Mouse (Mus musculus): ENCODE measurements around the gene Ttll3. TPM values are rescaled to one million over a fixed set of nuclear protein-coding genes. Genes with fewer than 3 reads are reported as not detected.

The Ttll3 gene
- total and polyA plus RNA-seq, 3 experiments = 5.7 to 11.2 TPM; not detected in 1

DNA sequence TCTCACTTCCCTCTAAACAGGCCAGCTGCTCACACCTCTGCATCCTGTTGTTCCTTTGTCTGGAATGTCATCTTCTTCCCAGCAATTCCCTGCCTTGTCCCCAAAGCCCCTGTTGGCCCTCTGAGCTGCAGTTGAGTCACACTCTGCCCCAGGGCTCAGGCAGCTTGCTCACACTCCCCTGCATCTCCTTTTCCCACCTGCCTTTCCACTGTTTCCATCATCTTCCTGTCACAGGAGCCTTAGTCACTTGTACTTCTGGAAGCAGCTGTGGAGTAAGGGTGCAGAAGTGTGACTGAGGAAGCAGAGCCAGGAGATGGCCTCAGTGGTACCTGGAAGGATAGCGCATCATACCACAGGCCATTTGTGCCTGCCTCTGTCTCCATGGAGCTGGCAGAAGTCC lies 26.8 kb upstream of the Ttll3 start:
- H3K4me3 ChIP-seq (ENCODE audit: control insufficient read depth in 1 of 2, insufficient read depth in 1 of 2, low read depth in 2 of 2, low read length in 2 of 2) = no peak overlapping the region
- no peak for TF ChIP-seq ZC3H11A (IDR thresholded peaks at IDR 0.05; ENCODE audit: low read depth, low read length)
- TF ChIP-seq CTCF (IDR thresholded peaks at IDR 0.05 in 2 of 3, conservative IDR thresholded peaks at IDR 0.05 in 1 of 3; ENCODE audit: control insufficient read depth in 1 of 3, insufficient read depth in 1 of 3, low read depth in 2 of 3, low read length in 3 of 3, poor library complexity in 1 of 3, severe bottlenecking in 1 of 3) = no peak
- no peak for TF ChIP-seq ZMIZ1 (IDR thresholded peaks at IDR 0.05; ENCODE audit: low read depth, low read length)
- TF ChIP-seq SMC3 (IDR thresholded peaks at IDR 0.05; ENCODE audit: low read depth, low read length) = no peak
- TF ChIP-seq NRF1 (IDR thresholded peaks at IDR 0.05; ENCODE audit: insufficient read depth, low read depth, low read length, poor library complexity, severe bottlenecking) = no peak
- no peak for TF ChIP-seq EP300 (IDR thresholded peaks at IDR 0.05; ENCODE audit: low read depth in 1 of 2, low read length in 2 of 2)
- no peak for TF ChIP-seq MAX (IDR thresholded peaks at IDR 0.05; ENCODE audit: low read length)
- H3K9ac ChIP-seq (ENCODE audit: control insufficient read depth, low read depth, low read length, poor library complexity, severe bottlenecking) = no peak overlapping the region
- H3K27ac ChIP-seq (ENCODE audit: control insufficient read depth, low read depth, low read length) = no peak overlapping the region
- no peaks in the 10 kb centered on the region; a peak in 1 of 4 replicates for H3K4me1 ChIP-seq (ENCODE audit: control insufficient read depth in 1 of 2, insufficient read depth in 2 of 2, low read length in 2 of 2)
- H3K27me3 ChIP-seq (ENCODE audit: control insufficient read depth in 1 of 2, insufficient read depth in 2 of 2, low read length in 2 of 2) = no peaks in the 10 kb centered on the region
- H3K79me2 ChIP-seq (ENCODE audit: control insufficient read depth, insufficient read depth, low read length, poor library complexity) = no peaks in the 10 kb centered on the region
- no peak for DNase-seq (ENCODE audit: low read depth, low spot score)
- H3K36me3 ChIP-seq (ENCODE audit: control insufficient read depth in 1 of 2, insufficient read depth in 2 of 2, low read length in 2 of 2) = no peaks in the 10 kb centered on the region
- no peaks in the 10 kb centered on the region for H3K9me3 ChIP-seq (replicated peaks; ENCODE audit: insufficient read depth, low read length)

DNA sequence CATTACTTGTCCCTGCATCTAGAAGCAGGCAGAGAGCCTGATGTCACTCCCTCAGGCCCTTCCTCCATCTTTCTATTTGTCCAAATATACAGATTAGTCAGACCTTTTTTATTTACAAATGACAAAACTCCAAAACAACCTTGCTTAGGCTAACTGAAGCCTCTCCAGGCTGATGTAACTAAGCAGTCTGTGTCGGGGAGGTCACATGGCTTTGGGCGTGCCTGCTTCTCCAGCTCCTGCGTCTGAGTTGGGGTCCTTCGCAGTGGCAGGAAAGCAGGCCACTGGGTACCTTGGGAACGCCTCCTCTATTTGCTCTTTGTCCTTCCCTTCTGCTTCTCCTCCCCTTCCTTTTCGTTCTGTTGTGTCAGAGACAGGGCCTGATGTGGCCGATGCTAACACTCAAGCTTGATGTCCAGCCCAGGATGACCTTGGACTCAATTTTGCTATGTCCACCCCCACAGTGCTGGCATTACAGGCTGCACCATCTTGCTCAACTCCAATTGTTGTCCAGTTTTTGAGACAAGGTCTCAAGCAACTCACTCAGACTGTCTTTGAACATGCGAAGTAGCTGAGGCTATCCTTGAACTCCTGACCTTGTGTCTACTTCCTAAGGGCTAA lies 24.4 kb upstream of the Ttll3 start:
- no peak overlapping the region for H3K27ac ChIP-seq (ENCODE audit: control insufficient read depth, low read depth, low read length)
- TF ChIP-seq SMC3 (IDR thresholded peaks at IDR 0.05; ENCODE audit: low read depth, low read length) = no peak
- peak; percentile 36; the same call in 1 of the 2 replicates for TF ChIP-seq USF1 (IDR thresholded peaks at IDR 0.05; ENCODE audit: low read depth, low read length)

DNA sequence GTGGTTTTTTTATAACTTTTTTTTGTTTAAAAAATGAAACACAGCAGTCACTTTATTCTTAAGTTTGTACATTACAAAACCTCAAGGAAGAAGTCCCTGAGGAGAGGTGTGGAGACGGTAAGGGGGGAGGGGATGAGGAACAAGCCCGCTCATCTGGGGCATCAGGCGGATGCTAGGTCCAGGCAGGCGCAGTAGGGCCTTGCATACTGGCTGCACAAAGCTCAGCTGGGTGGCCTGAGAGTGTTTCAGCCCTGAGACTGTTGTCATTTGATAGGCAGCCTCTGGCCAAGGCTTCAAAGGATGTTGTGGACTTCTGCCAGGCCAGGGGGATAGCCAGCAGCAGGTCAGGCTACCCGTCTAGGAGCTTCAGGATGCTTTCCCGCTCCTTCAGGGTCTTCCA lies 22.4 kb upstream of the Ttll3 start:
- no peaks in the 10 kb centered on the region for H3K9me3 ChIP-seq (replicated peaks; ENCODE audit: insufficient read depth, low read length)
- no peak for TF ChIP-seq POLR2A (IDR thresholded peaks at IDR 0.05; ENCODE audit: control insufficient read depth in 1 of 2, insufficient read depth in 1 of 2, low read depth in 1 of 2, low read length in 2 of 2, poor library complexity in 1 of 2)
- no peak for TF ChIP-seq CTCF (IDR thresholded peaks at IDR 0.05 in 2 of 3, conservative IDR thresholded peaks at IDR 0.05 in 1 of 3; ENCODE audit: control insufficient read depth in 1 of 3, insufficient read depth in 1 of 3, low read depth in 2 of 3, low read length in 3 of 3, poor library complexity in 1 of 3, severe bottlenecking in 1 of 3)
- no peak for TF ChIP-seq TAL1 (IDR thresholded peaks at IDR 0.05; ENCODE audit: low read length)
- no peak for TF ChIP-seq USF2 (IDR thresholded peaks at IDR 0.05; ENCODE audit: borderline replicate concordance in 1 of 2, insufficient read depth in 1 of 2, low read depth in 1 of 2, low read length in 2 of 2)
- TF ChIP-seq GATA1 (IDR thresholded peaks at IDR 0.05; ENCODE audit: low read depth, low read length) = no peak
- TF ChIP-seq ZMIZ1 (IDR thresholded peaks at IDR 0.05; ENCODE audit: low read depth, low read length) = no peak
- no peak for TF ChIP-seq E2F4 (IDR thresholded peaks at IDR 0.05; ENCODE audit: borderline replicate concordance, low read depth, low read length)
- TF ChIP-seq ZNF384 (IDR thresholded peaks at IDR 0.05; ENCODE audit: low read depth, low read length) = no peak
- TF ChIP-seq CHD1 (IDR thresholded peaks at IDR 0.05; ENCODE audit: low read depth, low read length) = no peak
- TF ChIP-seq POLR2AphosphoS5 (IDR thresholded peaks at IDR 0.05; ENCODE audit: borderline replicate concordance, low read depth, low read length) = no peak
- no peak for TF ChIP-seq MYC (IDR thresholded peaks at IDR 0.05; ENCODE audit: low read depth, low read length)
- no peak for TF ChIP-seq SIN3A (IDR thresholded peaks at IDR 0.05; ENCODE audit: low read length)
- no peak for TF ChIP-seq TBP (IDR thresholded peaks at IDR 0.05; ENCODE audit: low read depth, low read length)
- no peak for TF ChIP-seq ELF1 (IDR thresholded peaks at IDR 0.05; ENCODE audit: low read depth, low read length)
- no peak for TF ChIP-seq TCF12 (IDR thresholded peaks at IDR 0.05; ENCODE audit: low read depth, low read length)
- no peak for TF ChIP-seq EP300 (IDR thresholded peaks at IDR 0.05; ENCODE audit: low read depth in 1 of 2, low read length in 2 of 2)
- no peak overlapping the region for H3K9ac ChIP-seq (ENCODE audit: control insufficient read depth, low read depth, low read length, poor library complexity, severe bottlenecking)
- no peak overlapping the region for H3K27ac ChIP-seq (ENCODE audit: control insufficient read depth, low read depth, low read length)
- no peaks in the 10 kb centered on the region for H3K27me3 ChIP-seq (ENCODE audit: control insufficient read depth in 1 of 2, insufficient read depth in 2 of 2, low read length in 2 of 2)
- H3K4me3 ChIP-seq (ENCODE audit: control insufficient read depth in 1 of 2, insufficient read depth in 1 of 2, low read depth in 2 of 2, low read length in 2 of 2) = no peak overlapping the region
- H3K36me3 ChIP-seq (ENCODE audit: control insufficient read depth in 1 of 2, insufficient read depth in 2 of 2, low read length in 2 of 2) = no peaks in the 10 kb centered on the region; a peak in 1 of 4 replicates
- no peak for DNase-seq (ENCODE audit: low read depth, low spot score)
- no peaks in the 10 kb centered on the region for H3K79me2 ChIP-seq (ENCODE audit: control insufficient read depth, insufficient read depth, low read length, poor library complexity)
- no peaks in the 10 kb centered on the region for H3K4me1 ChIP-seq (ENCODE audit: control insufficient read depth in 1 of 2, insufficient read depth in 2 of 2, low read length in 2 of 2)

More for the DNA sequence above, 24.4 kb upstream of the Ttll3 start:
- Histone ChIP-seq H3K4me3 (ENCODE audit: control insufficient read depth in 1 of 2, insufficient read depth in 1 of 2, low read depth in 2 of 2, low read length in 2 of 2) (no peak overlapping the region), H3K9me3 (replicated peaks; ENCODE audit: insufficient read depth, low read length) (no peaks in the 10 kb centered on the region), H3K27me3 (ENCODE audit: control insufficient read depth in 1 of 2, insufficient read depth in 2 of 2, low read length in 2 of 2) (no peaks in the 10 kb centered on the region), H3K79me2 (ENCODE audit: control insufficient read depth, insufficient read depth, low read length, poor library complexity) (no peaks in the 10 kb centered on the region), H3K4me1 (ENCODE audit: control insufficient read depth in 1 of 2, insufficient read depth in 2 of 2, low read length in 2 of 2) (no peaks in the 10 kb centered on the region), H3K9ac (ENCODE audit: control insufficient read depth, low read depth, low read length, poor library complexity, severe bottlenecking) (no peak overlapping the region), H3K36me3 (ENCODE audit: control insufficient read depth in 1 of 2, insufficient read depth in 2 of 2, low read length in 2 of 2) (no peaks in the 10 kb centered on the region; a peak in 1 of 4 replicates)
- no peak for DNase-seq (ENCODE audit: low read depth, low spot score)
